Mouse (Mus musculus) limb, embryonic 13.5 days (tissue): ENCODE measurements around the gene Scamp2. TPM values are rescaled to one million over a fixed set of nuclear protein-coding genes. Genes with fewer than 3 reads are reported as not detected.

Source experiments
- polyA plus RNA-seq: library from polyadenylated mRNA; unstranded; fragments of >200 nt; fragmentation: Nextera tagmentation; extraction: Ambion mirVana; gene quantifications from 2 replicates; pipeline ENCODE4 v1.2.1, GENCODE M21; 2015

Gene Scamp2
- polyA plus RNA-seq, 1 experiment from 2014 or later = 69.1 TPM

Other genes with a start within 250 kb of the Scamp2 start
- gene Ppcdc, start 120.8 kb upstream of the Scamp2 start, polyA plus RNA-seq = 26.8 and 30.0 TPM in 2 replicates
- gene Scamp5, start 92.9 kb upstream of the Scamp2 start, polyA plus RNA-seq = 12.2 and 12.9 TPM in 2 replicates
- gene Rpp25, start 56.9 kb upstream of the Scamp2 start, polyA plus RNA-seq = 0.87 and 1.9 TPM in 2 replicates
- 495 and 497 TPM in 2 replicates for gene Cox5a, start 39.7 kb upstream of the Scamp2 start, polyA plus RNA-seq
- gene Fam219b, start 23.4 kb upstream of the Scamp2 start, polyA plus RNA-seq = 24.2 and 26.8 TPM in 2 replicates
- gene Mpi, start 8.2 kb upstream of the Scamp2 start, polyA plus RNA-seq = 56.3 and 58.8 TPM in 2 replicates
- gene Ulk3, start 28.5 kb downstream of the Scamp2 start, polyA plus RNA-seq = 21.0 and 21.4 TPM in 2 replicates
- not detected in 2 replicates for gene Cplx3, start 45.3 kb downstream of the Scamp2 start, polyA plus RNA-seq
- gene Lman1l, start 59.8 kb downstream of the Scamp2 start, polyA plus RNA-seq = not detected in 2 replicates
- 32.6 and 32.7 TPM in 2 replicates for gene Csk, start 92.7 kb downstream of the Scamp2 start, polyA plus RNA-seq
- gene Cyp1a2, start 122.8 kb downstream of the Scamp2 start, polyA plus RNA-seq = not detected in 2 replicates
- gene Cyp1a1, start 127.0 kb downstream of the Scamp2 start, polyA plus RNA-seq = not detected in 2 replicates
- gene Edc3, start 147.6 kb downstream of the Scamp2 start, polyA plus RNA-seq = 39.3 TPM in 2 replicates
- gene Clk3, start 204.9 kb downstream of the Scamp2 start, polyA plus RNA-seq = 77.3 and 82.8 TPM in 2 replicates